Mouse (Mus musculus): ENCODE measurements around the gene Rhob. TPM values are rescaled to one million over a fixed set of nuclear protein-coding genes. Genes with fewer than 3 reads are reported as not detected.

The Rhob gene
- total and polyA plus RNA-seq, 3 experiments, result 163 to 194 (median 193) TPM

- 93% methylated on average over 8 of the region's 8 CpGs for WGBS
- H3K9ac ChIP-seq (ENCODE audit: low read depth, low read length), result no peak overlapping the region
- DNase-seq, result no peak
- TF ChIP-seq POLR2A (IDR thresholded peaks at IDR 0.05; ENCODE audit: insufficient read depth, low read depth, low read length) (no peak), CTCF (IDR thresholded peaks at IDR 0.05) (no peak), EP300 (IDR thresholded peaks at IDR 0.05; ENCODE audit: insufficient read depth, low read depth, low read length) (no peak)
- H3K27me3 ChIP-seq (ENCODE audit: control insufficient read depth, insufficient read depth, low read length), result no peaks in the 10 kb centered on the region
- H3K4me3 ChIP-seq, result no peak overlapping the region
- H3K27ac ChIP-seq, result no peak overlapping the region
- no peaks in the 10 kb centered on the region for H3K79me2 ChIP-seq (replicated peaks; ENCODE audit: control insufficient read depth, insufficient read depth, low read length)
- H3K4me1 ChIP-seq (ENCODE audit: control insufficient read depth, insufficient read depth, low read length), result peaks cover 10% of the 10 kb centered on the region
- H3K36me3 ChIP-seq (ENCODE audit: control insufficient read depth, insufficient read depth, low read length), result no peaks in the 10 kb centered on the region
- intact Hi-C loops (cut with DNase I), result no loop called here
These were observed 41.4 kb downstream of the Rhob start for GRCm38 (mm10) chr12:8458400-8458799.

GRCm38 (mm10) chr12:8457052-8457451, 42.8 kb downstream of the Rhob start:
- no peak overlapping the region for H3K4me3 ChIP-seq
- TF ChIP-seq CTCF (IDR thresholded peaks at IDR 0.05), result no peak
- TF ChIP-seq POLR2A (IDR thresholded peaks at IDR 0.05; ENCODE audit: insufficient read depth, low read depth, low read length), result no peak
- TF ChIP-seq EP300 (IDR thresholded peaks at IDR 0.05; ENCODE audit: insufficient read depth, low read depth, low read length), result no peak
- 81% methylated on average over 5 of the region's 5 CpGs for WGBS
- DNase-seq, result no peak
- H3K79me2 ChIP-seq (replicated peaks; ENCODE audit: control insufficient read depth, insufficient read depth, low read length), result no peaks in the 10 kb centered on the region
- no peak overlapping the region for H3K9ac ChIP-seq (ENCODE audit: low read depth, low read length)
- H3K27ac ChIP-seq, result no peak overlapping the region
- no peaks in the 10 kb centered on the region for H3K27me3 ChIP-seq (ENCODE audit: control insufficient read depth, insufficient read depth, low read length)
- H3K4me1 ChIP-seq (ENCODE audit: control insufficient read depth, insufficient read depth, low read length), result peaks cover 16% of the 10 kb centered on the region
- no peaks in the 10 kb centered on the region for H3K36me3 ChIP-seq (ENCODE audit: control insufficient read depth, insufficient read depth, low read length)
- intact Hi-C loops (cut with DNase I), result no loop called here

- no peak for TF ChIP-seq POLR2A (IDR thresholded peaks at IDR 0.05; ENCODE audit: insufficient read depth, low read depth, low read length)
- TF ChIP-seq CTCF (IDR thresholded peaks at IDR 0.05), result no peak
- TF ChIP-seq EP300 (IDR thresholded peaks at IDR 0.05; ENCODE audit: insufficient read depth, low read depth, low read length), result no peak
- Histone ChIP-seq H3K4me3 (no peak overlapping the region), H3K4me1 (ENCODE audit: control insufficient read depth, insufficient read depth, low read length) (peaks cover 22% of the 10 kb centered on the region), H3K9ac (ENCODE audit: low read depth, low read length) (no peak overlapping the region), H3K27ac (no peak overlapping the region), H3K27me3 (ENCODE audit: control insufficient read depth, insufficient read depth, low read length) (no peaks in the 10 kb centered on the region), H3K79me2 (replicated peaks; ENCODE audit: control insufficient read depth, insufficient read depth, low read length) (no peaks in the 10 kb centered on the region), H3K36me3 (ENCODE audit: control insufficient read depth, insufficient read depth, low read length) (no peaks in the 10 kb centered on the region)
- DNase-seq, result no peak
- intact Hi-C loops (cut with DNase I), result loop anchor here (2.0 kb wide), 1 partner anchor 44 kb away; no protein-coding TSS in a partner anchor
- WGBS, result 54% methylated on average over 2 of the region's 2 CpGs
These were observed 44.8 kb downstream of the Rhob start for GRCm38 (mm10) chr12:8455046-8455445.

- intact Hi-C loops (cut with DNase I), result loop anchor here (2.0 kb wide), 1 partner anchor 44 kb away; no protein-coding TSS in a partner anchor
- Histone ChIP-seq H3K79me2 (replicated peaks; ENCODE audit: control insufficient read depth, insufficient read depth, low read length) (no peaks in the 10 kb centered on the region), H3K27ac (peak overlapping the region; percentile 51), H3K4me1 (ENCODE audit: control insufficient read depth, insufficient read depth, low read length) (peaks cover 22% of the 10 kb centered on the region), H3K27me3 (ENCODE audit: control insufficient read depth, insufficient read depth, low read length) (no peaks in the 10 kb centered on the region), H3K4me3 (no peak overlapping the region), H3K9ac (ENCODE audit: low read depth, low read length) (no peak overlapping the region), H3K36me3 (ENCODE audit: control insufficient read depth, insufficient read depth, low read length) (no peaks in the 10 kb centered on the region)
- peak in 1 of 2 experiments; percentile 73 for DNase-seq
- WGBS, result 30% methylated on average over 3 of the region's 3 CpGs
- no peak for TF ChIP-seq POLR2A (IDR thresholded peaks at IDR 0.05; ENCODE audit: insufficient read depth, low read depth, low read length)
- no peak for TF ChIP-seq CTCF (IDR thresholded peaks at IDR 0.05)
- TF ChIP-seq EP300 (IDR thresholded peaks at IDR 0.05; ENCODE audit: insufficient read depth, low read depth, low read length), result no peak
These were observed 45.3 kb downstream of the Rhob start for GRCm38 (mm10) chr12:8454487-8454886.

DNA sequence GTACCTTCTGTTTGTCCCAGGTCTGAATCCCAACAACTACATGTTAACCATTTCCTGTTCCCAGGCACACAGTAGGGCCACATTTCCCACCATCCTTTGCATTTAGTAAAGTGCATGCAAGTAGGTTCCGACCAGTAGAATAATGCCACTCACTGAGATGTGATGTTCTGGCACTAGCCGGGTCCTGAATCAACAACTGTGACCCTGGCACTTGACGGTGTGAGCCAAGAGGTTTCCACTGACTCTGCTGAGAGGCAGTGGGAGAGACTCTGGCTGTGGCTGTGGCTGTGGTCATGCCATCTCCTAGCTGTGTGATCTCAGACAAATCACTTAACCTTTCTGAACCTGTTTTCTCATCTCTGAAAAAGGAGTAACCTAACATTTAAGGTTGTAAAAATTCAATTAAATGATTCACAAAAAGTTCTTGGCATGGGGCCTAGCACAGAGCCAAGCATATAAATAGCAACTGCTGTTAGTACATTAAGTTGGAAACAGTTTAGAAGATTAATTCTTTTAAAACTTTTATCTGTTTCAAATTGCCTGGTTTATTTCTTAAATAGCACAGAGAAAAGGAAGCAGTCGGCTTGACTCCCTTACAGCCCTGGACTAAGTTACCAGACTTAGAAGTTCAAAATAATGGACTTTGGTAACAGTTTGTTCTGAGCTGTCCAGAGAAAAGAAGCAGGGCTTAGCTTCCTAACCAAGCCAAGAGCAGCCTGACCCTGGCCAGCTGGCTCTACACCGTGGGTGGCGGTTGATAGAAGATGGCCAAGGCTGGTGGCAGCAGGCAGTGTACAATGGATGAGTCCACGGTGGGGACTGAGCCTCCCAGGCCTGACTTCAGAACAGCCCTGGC, 46.8 kb downstream of the Rhob start:
- no peaks in the 10 kb centered on the region for H3K27me3 ChIP-seq (ENCODE audit: control insufficient read depth, insufficient read depth, low read length)
- peak overlapping the region; percentile 51 for H3K27ac ChIP-seq
- H3K36me3 ChIP-seq (ENCODE audit: control insufficient read depth, insufficient read depth, low read length), result no peaks in the 10 kb centered on the region
- peaks cover 24% of the 10 kb centered on the region for H3K4me1 ChIP-seq (ENCODE audit: control insufficient read depth, insufficient read depth, low read length)
- no peak for TF ChIP-seq CTCF (IDR thresholded peaks at IDR 0.05)
- peak; percentile 45; the same call in 1 of the 2 replicates for TF ChIP-seq EP300 (IDR thresholded peaks at IDR 0.05; ENCODE audit: insufficient read depth, low read depth, low read length)
- TF ChIP-seq POLR2A (IDR thresholded peaks at IDR 0.05; ENCODE audit: insufficient read depth, low read depth, low read length), result no peak
- 42% methylated on average over 7 of the region's 7 CpGs for WGBS
- no peak overlapping the region for H3K4me3 ChIP-seq
- no peak overlapping the region for H3K9ac ChIP-seq (ENCODE audit: low read depth, low read length)
- no peaks in the 10 kb centered on the region for H3K79me2 ChIP-seq (replicated peaks; ENCODE audit: control insufficient read depth, insufficient read depth, low read length)
- intact Hi-C loops (cut with DNase I), result no loop called here
- peak in 1 of 2 experiments; percentile 68 for DNase-seq

Measured in heart, adult 2 months (tissue).